Mouse (Mus musculus) CH12.LX (cell line): ENCODE measurements around the gene Ncl. TPM values are rescaled to one million over a fixed set of nuclear protein-coding genes. Genes with fewer than 3 reads are reported as not detected.

Experiments used
- DNase-seq: peaks from one replicate; pipeline ENCODE4 v3.0.0-alpha.2; 2013; ENCODE audit errors: extremely low read depth
- H3K27ac ChIP-seq: 2 replicates; pipeline ENCODE4 v1.5.1; 2012; ENCODE audit warnings: low read depth, mild to moderate bottlenecking, control low read depth, moderate library complexity; ENCODE audit not compliant: insufficient read depth
- H3K27me3 ChIP-seq: replicated peaks from 2 replicates; pipeline ENCODE3; 2012; ENCODE audit warnings: inconsistent platforms
- H3K36me3 ChIP-seq, 2 experiments: replicated peaks in 1 of 2; 2 replicates each; pipeline versions ENCODE3 to v1.6.1; 2012; ENCODE audit warnings: inconsistent platforms in 1 of 2, low read length in 1 of 2, mild to moderate bottlenecking in 1 of 2, mixed read lengths in 1 of 2, moderate library complexity in 1 of 2; ENCODE audit not compliant: control insufficient read depth in 1 of 2, insufficient read depth in 1 of 2
- H3K4me1 ChIP-seq, 2 experiments: 2 replicates each; pipeline ENCODE4 v1.6.1; 2012; ENCODE audit warnings: inconsistent platforms in 1 of 2, moderate library complexity in 1 of 2; ENCODE audit not compliant: insufficient read depth in 2 of 2, control insufficient read depth in 1 of 2
- H3K4me2 ChIP-seq: 2 replicates; pipeline ENCODE4 v1.6.1; 2012; ENCODE audit warnings: low read depth, mild to moderate bottlenecking, control low read depth; ENCODE audit not compliant: poor library complexity, insufficient read depth, severe bottlenecking
- H3K4me3 ChIP-seq, 3 experiments: fragments of 150-350 bp in 1 of 3; sonication (generic) in 1 of 3; replicated peaks in 1 of 3; 2 replicates each; pipeline versions ENCODE3 to v1.5.1; 2011 to 2012; ENCODE audit warnings: low read depth in 2 of 3, low read length in 2 of 3, mild to moderate bottlenecking in 2 of 3, moderate library complexity in 2 of 3, control low read depth in 1 of 3, improper control_type of control experiment in 1 of 3, inconsistent platforms in 1 of 3, mixed read lengths in 1 of 3; ENCODE audit not compliant: poor library complexity in 1 of 3
- H3K79me2 ChIP-seq: replicated peaks from 2 replicates; pipeline ENCODE4 v1.6.1; 2012; ENCODE audit warnings: mild to moderate bottlenecking, moderate library complexity; ENCODE audit not compliant: control insufficient read depth, poor library complexity, insufficient read depth, severe bottlenecking; ENCODE audit errors: extremely low read depth
- H3K9ac ChIP-seq: 2 replicates; pipeline ENCODE4 v1.6.1; 2012; ENCODE audit warnings: low read depth, mild to moderate bottlenecking, control low read depth, moderate library complexity; ENCODE audit not compliant: insufficient read depth
- H3K9me3 ChIP-seq: replicated peaks from 2 replicates; pipeline ENCODE3; 2012; ENCODE audit warnings: low read length, inconsistent platforms, mixed read lengths
- CHD2 ChIP-seq: IDR thresholded peaks from 2 replicates; pipeline ENCODE4 v1.6.1; 2011; ENCODE audit warnings: low read length, improper control_type of control experiment
- CTCF ChIP-seq, 2 experiments: IDR thresholded peaks in 1 of 2; conservative IDR thresholded peaks in 1 of 2; 2 replicates each; pipeline ENCODE4 v1.5.1; 2011 to 2012; ENCODE audit warnings: low read depth in 2 of 2, low read length in 2 of 2, improper control_type of control experiment in 1 of 2, inconsistent platforms in 1 of 2, mild to moderate bottlenecking in 1 of 2, moderate library complexity in 1 of 2
- E2F4 ChIP-seq: IDR thresholded peaks from 2 replicates; pipeline ENCODE4 v1.6.1; 2011; ENCODE audit warnings: low read depth, low read length, improper control_type of control experiment; ENCODE audit not compliant: insufficient replicate concordance
- GABPA ChIP-seq: IDR thresholded peaks from 2 replicates; pipeline ENCODE4 v1.6.1; 2012; ENCODE audit warnings: low read depth, low read length, improper control_type of control experiment, inconsistent platforms; ENCODE audit not compliant: insufficient replicate concordance
- JUN ChIP-seq: IDR thresholded peaks from 2 replicates; pipeline ENCODE4 v1.6.1; 2011; ENCODE audit warnings: low read depth, mild to moderate bottlenecking, low read length, improper control_type of control experiment, moderate library complexity; ENCODE audit not compliant: insufficient read depth
- JUND ChIP-seq: conservative IDR thresholded peaks from 2 replicates; pipeline ENCODE4 v1.6.1; 2011; ENCODE audit warnings: low read depth, low read length, improper control_type of control experiment
- KAT2A ChIP-seq: IDR thresholded peaks from 2 replicates; pipeline ENCODE4 v1.6.1; 2012; ENCODE audit warnings: low read length, improper control_type of control experiment, inconsistent platforms; ENCODE audit not compliant: insufficient replicate concordance
- MAFK ChIP-seq: IDR thresholded peaks from 2 replicates; pipeline ENCODE4 v1.6.1; 2011; ENCODE audit warnings: low read length, improper control_type of control experiment; ENCODE audit not compliant: insufficient replicate concordance
- MAX ChIP-seq: IDR thresholded peaks from 2 replicates; pipeline ENCODE4 v1.6.1; 2011; ENCODE audit warnings: low read length, improper control_type of control experiment
- MEF2A ChIP-seq: IDR thresholded peaks from 2 replicates; pipeline ENCODE4 v1.6.1; 2014; ENCODE audit warnings: low read depth, mild to moderate bottlenecking, inconsistent platforms, low read length, improper control_type of control experiment, borderline replicate concordance
- MXI1 ChIP-seq: IDR thresholded peaks from 2 replicates; pipeline ENCODE4 v1.6.1; 2011; ENCODE audit warnings: mild to moderate bottlenecking, low read depth, low read length, improper control_type of control experiment
- NELFE ChIP-seq: IDR thresholded peaks from 2 replicates; pipeline ENCODE4 v1.6.1; 2011; ENCODE audit warnings: low read depth, low read length, improper control_type of control experiment
- POLR2A ChIP-seq: IDR thresholded peaks from 2 replicates; pipeline ENCODE4 v1.6.1; 2011; ENCODE audit warnings: low read depth, mild to moderate bottlenecking, improper control_type of control experiment, low read length
- POLR2AphosphoS2 ChIP-seq: IDR thresholded peaks from 2 replicates; pipeline ENCODE4 v1.6.1; 2011; ENCODE audit warnings: low read depth, low read length, improper control_type of control experiment
- RAD21 ChIP-seq: IDR thresholded peaks from 2 replicates; pipeline ENCODE4 v1.6.1; 2011; ENCODE audit warnings: low read depth, mild to moderate bottlenecking, low read length, improper control_type of control experiment, moderate library complexity
- RCOR1 ChIP-seq: conservative IDR thresholded peaks from 2 replicates; pipeline ENCODE4 v1.6.1; 2012; ENCODE audit warnings: low read depth, mild to moderate bottlenecking, inconsistent platforms, low read length, improper control_type of control experiment
- SMC3 ChIP-seq: IDR thresholded peaks from 2 replicates; pipeline ENCODE4 v1.6.1; 2011; ENCODE audit warnings: low read depth, low read length, improper control_type of control experiment
- TCF12 ChIP-seq: IDR thresholded peaks from 2 replicates; pipeline ENCODE4 v1.6.1; 2014; ENCODE audit warnings: low read depth, mild to moderate bottlenecking, inconsistent platforms, low read length, improper control_type of control experiment
- UBTF ChIP-seq: IDR thresholded peaks from 2 replicates; pipeline ENCODE4 v1.6.1; 2012; ENCODE audit warnings: low read depth, mild to moderate bottlenecking, inconsistent platforms, low read length, improper control_type of control experiment, moderate library complexity
- USF1 ChIP-seq: IDR thresholded peaks from 2 replicates; pipeline ENCODE4 v1.6.1; 2014; ENCODE audit warnings: low read depth, mild to moderate bottlenecking, inconsistent platforms, low read length, improper control_type of control experiment
- ZKSCAN1 ChIP-seq: IDR thresholded peaks from 2 replicates; pipeline ENCODE4 v1.6.1; 2012; ENCODE audit warnings: low read depth, inconsistent platforms, low read length, improper control_type of control experiment, borderline replicate concordance
- ZNF384 ChIP-seq: IDR thresholded peaks from 2 replicates; pipeline ENCODE4 v1.6.1; 2012; ENCODE audit warnings: low read depth, low read length, improper control_type of control experiment, inconsistent platforms
- dilution Hi-C: fragments of 300-500 bp; cut with MboI; formaldehyde crosslinking; loops from 2 replicates; pipeline ENCODE4 v1.14.3; 2020; ENCODE audit warnings: low sequenced_read_pairs; ENCODE audit not compliant: extremely low pct_unique_long_range_greater_than_20kb, extremely low pct_ligation_motif_present
- in situ Hi-C: fragments of 300-500 bp; cut with MboI; formaldehyde crosslinking; loops from 3 replicates; pipeline ENCODE4 v1.14.3; 2019; ENCODE audit warnings: low sequenced_read_pairs, low pct_ligation_motif_present, low pct_unique_long_range_greater_than_20kb, mixed read lengths
- polyA plus RNA-seq: library from polyadenylated mRNA; unstranded; fragments of >175 nt; gene quantifications from 2 replicates; pipeline ENCODE4 v1.2.1, GENCODE M21; 2012; ENCODE audit warnings: low read depth; ENCODE audit not compliant: insufficient read length
- total RNA-seq, 2 experiments: library from RNA; depleted of rRNA; stranded (reverse); fragments of 300-350 nt in 1 of 2; fragments of >200 nt in 1 of 2; gene quantifications; 2 replicates each; pipeline ENCODE4 v1.2.3; 2012 to 2014

The Ncl gene
- total and polyA plus RNA-seq, 3 experiments, result 184 to 2,617 (median 359) TPM

- Histone ChIP-seq H3K4me2 (peak overlapping the region; percentile 35; the same call in 1 of the 2 replicates), H3K4me1 (peaks cover 2 to 3% of the 10 kb centered on the region in 2 experiments; a peak in 3 of 4 replicates), H3K36me3 (no peaks in the 10 kb centered on the region), H3K9ac (no peak overlapping the region), H3K79me2 (no peaks in the 10 kb centered on the region), H3K4me3 (peak overlapping the region in 1 of 3 experiments; percentile 42), H3K9me3 (peaks cover 2% of the 10 kb centered on the region), H3K27ac (no peak overlapping the region), H3K27me3 (no peaks in the 10 kb centered on the region)
- TF ChIP-seq RAD21 (peak; percentile 51), CHD2 (no peak), JUN (no peak), CTCF (conservative IDR thresholded peaks at IDR 0.05 in 1 of 2, IDR thresholded peaks at IDR 0.05 in 1 of 2; ENCODE audit: low read depth in 2 of 2, low read length in 2 of 2) (peak; percentile 69 to 83)
- dilution Hi-C loops, result no loop called here
- DNase-seq, result peak; percentile 61
- in situ Hi-C loops, result no loop called here
Measured at GRCm38 (mm10) chr1:86381027-86381426, 21.8 kb upstream of the Ncl start.

DNA sequence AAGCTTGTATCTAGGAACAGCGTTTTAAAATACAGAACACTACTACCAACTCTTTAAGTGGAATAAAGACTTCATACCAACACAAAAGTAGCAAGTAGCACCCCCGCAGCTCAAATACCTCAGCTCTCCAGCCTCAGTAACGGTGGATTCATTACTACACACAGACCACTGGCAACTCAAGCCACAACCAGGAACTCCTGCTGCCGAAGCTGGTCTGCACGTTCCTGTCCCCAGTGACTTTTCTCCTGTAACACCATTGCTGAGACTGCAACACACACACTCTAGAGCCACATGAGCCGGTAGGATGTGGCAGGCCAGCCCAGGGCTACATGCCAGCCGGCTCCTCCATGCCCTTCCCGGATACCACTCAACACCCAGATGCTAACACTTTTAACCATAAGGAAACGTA, 20.0 kb upstream of the Ncl start:
- H3K9me3 ChIP-seq, result peaks cover 2% of the 10 kb centered on the region
- dilution Hi-C loops, result no loop called here
- H3K4me2 ChIP-seq, result no peak overlapping the region
- no peaks in the 10 kb centered on the region for H3K79me2 ChIP-seq
- no peak for TF ChIP-seq JUND
- no peak for TF ChIP-seq RCOR1
- no peak for TF ChIP-seq SMC3
- no peak for TF ChIP-seq POLR2A
- TF ChIP-seq KAT2A, result no peak
- TF ChIP-seq MAX, result no peak
- no peak for TF ChIP-seq E2F4
- no peak for TF ChIP-seq MEF2A
- no peak for TF ChIP-seq GABPA
- TF ChIP-seq USF1, result no peak
- no peak for TF ChIP-seq POLR2AphosphoS2
- TF ChIP-seq ZKSCAN1, result no peak
- TF ChIP-seq CTCF (conservative IDR thresholded peaks at IDR 0.05 in 1 of 2, IDR thresholded peaks at IDR 0.05 in 1 of 2; ENCODE audit: low read depth in 2 of 2, low read length in 2 of 2), result no peak
- no peak for TF ChIP-seq MAFK
- no peak for TF ChIP-seq TCF12
- no peak for TF ChIP-seq NELFE
- TF ChIP-seq ZNF384, result no peak
- no peak for TF ChIP-seq MXI1
- TF ChIP-seq JUN, result no peak
- TF ChIP-seq UBTF, result no peak
- no peaks in the 10 kb centered on the region for H3K27me3 ChIP-seq
- no peak overlapping the region for H3K27ac ChIP-seq
- H3K9ac ChIP-seq, result no peak overlapping the region
- no peaks in the 10 kb centered on the region for H3K36me3 ChIP-seq
- H3K4me3 ChIP-seq, result no peak overlapping the region
- H3K4me1 ChIP-seq, result peaks cover 2 to 3% of the 10 kb centered on the region in 2 experiments; a peak in 3 of 4 replicates
- in situ Hi-C loops, result no loop called here
- DNase-seq, result no peak
